ENCODE assay signal across 10 mouse cellular contexts in the genomic region with DNA sequence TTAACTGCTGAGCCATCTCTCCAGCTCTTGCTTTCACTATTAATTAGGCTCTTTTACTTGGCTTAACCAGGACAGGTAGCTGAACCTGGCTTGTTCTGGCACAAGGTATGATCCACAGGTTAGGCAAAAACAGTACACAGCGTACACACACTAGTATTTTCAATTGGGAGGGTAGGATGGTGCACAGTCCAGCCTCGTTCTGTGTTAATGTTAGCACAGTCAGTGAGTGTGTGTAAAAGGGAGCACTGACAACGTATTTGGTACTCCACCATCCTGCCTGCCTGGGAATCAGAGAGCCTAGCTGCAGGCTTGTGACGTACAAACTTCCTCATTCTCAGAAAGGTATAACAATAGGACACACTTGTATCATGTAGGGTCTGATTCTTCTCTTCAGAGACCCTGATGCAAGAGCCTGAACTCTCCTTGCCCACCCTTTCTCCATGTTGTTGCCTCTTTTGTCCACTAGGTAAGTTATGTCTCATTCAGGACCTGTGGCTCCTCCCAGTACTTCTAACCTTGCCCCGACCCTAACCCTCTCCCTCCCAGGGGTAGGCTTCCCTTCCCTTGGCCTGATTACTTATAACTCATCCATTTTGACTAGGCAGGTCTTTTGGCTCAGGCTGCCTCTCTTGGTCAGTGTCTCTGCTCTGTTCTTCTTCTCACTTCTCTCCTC. TPM values are rescaled to one million over a fixed set of nuclear protein-coding genes. Genes with fewer than 3 reads are reported as not detected.
DNase-seq lines count a peak whose midpoint lies in the region; ATAC-seq and TF ChIP-seq lines count a peak whose summit lies in the region.
"Had no signal": no experiment of that assay in that cellular context is flagged by ENCODE, and none has a peak within 500 bp of the region (broad histone marks: within the 10 kb centered on the region; RNA-seq: fewer than 3 reads in every experiment).

No protein-coding gene starts in this region.

- no peak overlapping the region for H3K4me3 ChIP-seq in lung, embryonic 14.5 days (ENCODE audit: low read depth, low read length)
- H3K4me3 ChIP-seq in liver, embryonic 15.5 days (replicated peaks), result no peak overlapping the region
- H3K4me3 ChIP-seq in heart, embryonic 12.5 days, result no peak overlapping the region

- no peak overlapping the region for H3K27ac ChIP-seq in lung, embryonic 14.5 days (ENCODE audit: low read depth)
- H3K27ac ChIP-seq in liver, embryonic 15.5 days (replicated peaks), result no peak overlapping the region
- no peak overlapping the region for H3K27ac ChIP-seq in heart, embryonic 12.5 days (ENCODE audit: poor library complexity, severe bottlenecking)

- 0 out of 2 replicates have a peak, but pooled peaks have one; percentile 10 for TF ChIP-seq CTCF in lung, embryonic 14.5 days (IDR thresholded peaks at IDR 0.05; ENCODE audit: low read depth)

- DNase-seq in lung, embryonic 14.5 days, result no peak
- DNase-seq in lung, postnatal 10 days, result no peak
- DNase-seq in embryo, embryonic 10.5 days (ENCODE audit: low spot score), result peak; percentile 52
- DNase-seq in retina, postnatal 1 day, result peak; percentile 9
- DNase-seq in cerebellum, postnatal 36 days, result no peak
- DNase-seq in right cerebral cortex, postnatal 36 days (ENCODE audit: low spot score in 2 of 2), result no peak
- DNase-seq: layer of hippocampus, postnatal 36 days; thymus, postnatal 25 days had no signal

- no peak overlapping the region for H3K4me2 ChIP-seq in lung, embryonic 14.5 days
- H3K4me2 ChIP-seq in liver, embryonic 15.5 days, result no peak overlapping the region
- H3K4me2 ChIP-seq in heart, embryonic 12.5 days, result no peak overlapping the region

- no peaks in the 10 kb centered on the region for H3K27me3 ChIP-seq in lung, embryonic 14.5 days (ENCODE audit: insufficient read depth, low read length)
- no peaks in the 10 kb centered on the region for H3K27me3 ChIP-seq in liver, embryonic 15.5 days
- no peaks in the 10 kb centered on the region for H3K27me3 ChIP-seq in heart, embryonic 12.5 days (replicated peaks)

- 61% methylated on average over 5 of the region's 5 CpGs for WGBS in lung, embryonic 14.5 days
- WGBS in liver, embryonic 15.5 days (ENCODE audit: insufficient replicate concordance), result 42% methylated on average over 5 of the region's 5 CpGs
- WGBS in heart, embryonic 12.5 days, result 67% methylated on average over 5 of the region's 5 CpGs

- H3K4me1 ChIP-seq in lung, embryonic 14.5 days (ENCODE audit: insufficient read depth), result no peaks in the 10 kb centered on the region
- H3K4me1 ChIP-seq in liver, embryonic 15.5 days (replicated peaks), result no peaks in the 10 kb centered on the region
- peaks cover 14% of the 10 kb centered on the region for H3K4me1 ChIP-seq in heart, embryonic 12.5 days (replicated peaks)

- no peak for ATAC-seq in lung, embryonic 14.5 days (ENCODE audit: insufficient read depth)
- ATAC-seq in liver, embryonic 15.5 days (ENCODE audit: insufficient read depth), result 0 out of 2 replicates have a peak, but pooled peaks have one; percentile 28
- no peak for ATAC-seq in heart, embryonic 12.5 days (ENCODE audit: insufficient number of reproducible peaks, low FRiP score)

- peaks cover 12% of the 10 kb centered on the region; the same call in 1 of the 2 replicates for H3K36me3 ChIP-seq in lung, embryonic 14.5 days (ENCODE audit: insufficient read depth)
- H3K36me3 ChIP-seq in liver, embryonic 15.5 days (replicated peaks), result peaks cover 7% of the 10 kb centered on the region
- H3K36me3 ChIP-seq in heart, embryonic 12.5 days, result peaks cover 32% of the 10 kb centered on the region

- no peak overlapping the region for H3K9ac ChIP-seq in lung, embryonic 14.5 days
- H3K9ac ChIP-seq in liver, embryonic 15.5 days, result no peak overlapping the region
- H3K9ac ChIP-seq in heart, embryonic 12.5 days, result no peak overlapping the region

- H3K9me3 ChIP-seq in lung, embryonic 14.5 days (ENCODE audit: low read depth, low read length), result no peaks in the 10 kb centered on the region
- H3K9me3 ChIP-seq in liver, embryonic 15.5 days (replicated peaks), result no peaks in the 10 kb centered on the region
- no peaks in the 10 kb centered on the region for H3K9me3 ChIP-seq in heart, embryonic 12.5 days (replicated peaks)

RNA-seq across cellular contexts. Expression of a gene that starts 48.2 kb away (rescaled TPM):
- polyA plus RNA-seq in lung, embryonic 14.5 days (2014; fragmentation: Nextera tagmentation; extraction: Ambion mirVana), result 150 and 151 TPM in 2 replicates
- polyA plus RNA-seq in liver, embryonic 15.5 days (2015; fragmentation: Nextera tagmentation; extraction: Ambion mirVana), result 14.5 and 15.9 TPM in 2 replicates
- polyA plus RNA-seq in heart, embryonic 12.5 days (2016; fragmentation: Nextera tagmentation; extraction: Ambion mirVana), result 90.9 and 95.6 TPM in 2 replicates

Comparison
In these comparisons a context has a peak if more than half of its experiments do, and no peak if none do; other contexts are left out.
1. DNase-seq: peak in embryo, embryonic 10.5 days (single experiment) and retina, postnatal 1 day (single experiment); none in lung, embryonic 14.5 days (single experiment), lung, postnatal 10 days (single experiment), cerebellum, postnatal 36 days (0 of 2) and right cerebral cortex, postnatal 36 days (0 of 2).